Mouse (Mus musculus) myocyte (in vitro differentiated cells): ENCODE data around the gene Psmc3ip.

Experiments used
- CEBPB ChIP-seq: IDR thresholded peaks from 2 replicates; pipeline ENCODE4 v1.6.1; 2011; ENCODE audit warnings: mild to moderate bottlenecking, moderate library complexity; ENCODE audit not compliant: poor library complexity, insufficient read depth, severe bottlenecking
- E2F4 ChIP-seq: IDR thresholded peaks from one replicate; pipeline ENCODE4 v1.6.1; 2011; ENCODE audit warnings: mild to moderate bottlenecking, control low read depth, moderate library complexity; ENCODE audit not compliant: insufficient read depth
- MAX ChIP-seq: IDR thresholded peaks from one replicate; pipeline ENCODE4 v1.6.1; 2011; ENCODE audit warnings: low read depth, mild to moderate bottlenecking, control low read depth
- MYOD1 ChIP-seq, 3 experiments: IDR thresholded peaks; one replicate each; pipeline ENCODE4 v1.6.1; 2011; ENCODE audit warnings: control low read depth in 2 of 3, low read depth in 2 of 3, mild to moderate bottlenecking in 2 of 3, moderate library complexity in 1 of 3; ENCODE audit not compliant: insufficient read length in 2 of 3, control insufficient read depth in 1 of 3
- MYOG ChIP-seq, 3 experiments: IDR thresholded peaks; one replicate each; pipeline ENCODE4 v1.6.1; 2011; ENCODE audit warnings: control low read depth in 2 of 3, low read depth in 2 of 3, mild to moderate bottlenecking in 2 of 3; ENCODE audit not compliant: insufficient read length in 2 of 3, control insufficient read depth in 1 of 3, insufficient read depth in 1 of 3
- POLR2A ChIP-seq: IDR thresholded peaks from one replicate; pipeline ENCODE4 v1.6.1; 2011; ENCODE audit warnings: low read depth, mild to moderate bottlenecking, control low read depth, moderate library complexity; ENCODE audit not compliant: insufficient read length
- REST ChIP-seq: IDR thresholded peaks from one replicate; pipeline ENCODE4 v1.6.1; 2011; ENCODE audit warnings: mild to moderate bottlenecking, control low read depth, moderate library complexity; ENCODE audit not compliant: insufficient read depth, insufficient read length
- SRF ChIP-seq: IDR thresholded peaks from one replicate; pipeline ENCODE4 v1.6.1; 2011; ENCODE audit warnings: low read depth; ENCODE audit not compliant: control insufficient read depth, insufficient read length
- TCF12 ChIP-seq: IDR thresholded peaks from one replicate; pipeline ENCODE4 v1.6.1; 2011; ENCODE audit warnings: mild to moderate bottlenecking, control low read depth; ENCODE audit not compliant: poor library complexity, insufficient read depth, severe bottlenecking
- USF1 ChIP-seq: IDR thresholded peaks from one replicate; pipeline ENCODE4 v1.6.1; 2011; ENCODE audit warnings: low read depth, mild to moderate bottlenecking, control low read depth, moderate library complexity

DNA sequence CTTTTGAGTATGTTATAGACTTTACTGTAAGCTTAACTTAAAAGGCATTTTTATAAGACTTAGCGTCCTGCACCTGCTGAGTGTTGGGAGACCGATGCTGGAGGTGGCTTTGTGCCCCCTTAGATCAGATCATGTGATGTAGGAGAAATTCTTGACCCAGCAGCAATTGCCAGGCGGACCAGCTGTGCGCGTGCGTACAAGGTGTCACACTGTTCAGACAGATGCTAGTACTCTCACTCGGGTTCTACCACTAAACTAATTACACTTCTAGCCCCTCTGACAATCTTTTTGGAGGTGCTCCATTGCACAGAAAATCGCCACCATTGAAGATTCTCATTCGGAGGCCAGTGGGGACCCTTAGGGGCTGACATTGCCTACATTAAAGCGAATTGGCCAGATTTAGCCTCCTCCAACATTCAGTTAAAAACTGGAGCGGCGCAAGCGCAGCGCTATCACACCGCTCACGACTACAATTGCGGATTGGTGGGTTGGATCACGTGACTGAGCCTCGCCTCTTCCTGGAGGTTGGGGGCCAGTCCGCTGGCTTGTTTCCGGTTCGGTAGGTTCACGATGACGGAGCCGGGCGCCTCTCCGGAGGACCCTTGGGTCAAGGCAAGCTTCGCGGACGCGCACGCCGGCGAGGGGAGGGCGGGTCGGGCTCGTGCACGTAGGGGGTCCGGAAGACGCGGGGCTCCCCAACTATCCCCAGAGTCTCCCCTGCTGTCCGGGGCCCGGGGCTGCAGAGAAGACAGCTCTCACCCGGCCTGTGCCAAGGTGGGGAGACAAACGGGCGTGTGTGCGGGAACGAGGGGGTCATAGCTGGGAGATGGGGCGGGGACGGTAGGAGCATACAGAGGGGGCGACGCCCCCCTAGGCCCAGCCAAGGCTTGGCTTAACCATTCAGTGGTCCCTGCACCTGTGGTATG lies 8.2 kb downstream of the Psmc3ip start, which contains the start of gene Mlx:
- TF ChIP-seq MAX = no peak
- TF ChIP-seq USF1 = peak; percentile 99
- peak; percentile 68 for TF ChIP-seq POLR2A
- TF ChIP-seq SRF = no peak
- TF ChIP-seq E2F4 = no peak
- no peak for TF ChIP-seq TCF12
- TF ChIP-seq REST = no peak
- TF ChIP-seq MYOD1 (IDR thresholded peaks at IDR 0.05; ENCODE audit: control insufficient read depth in 1 of 3, insufficient read length in 2 of 3, low read depth in 2 of 3) = peak in 1 of 3 experiments; percentile 54
- no peak for TF ChIP-seq CEBPB
- TF ChIP-seq MYOG (IDR thresholded peaks at IDR 0.05; ENCODE audit: control insufficient read depth in 1 of 3, insufficient read depth in 1 of 3, insufficient read length in 2 of 3, low read depth in 2 of 3) = peak in 1 of 3 experiments; percentile 58
